Mouse (Mus musculus) brain, embryonic 18.5 days (tissue): ENCODE measurements around the gene Tmem56.

Source experiments
- DNase-seq: peaks from one replicate; pipeline ENCODE4 v3.0.0-alpha.2; 2012; ENCODE audit warnings: low read depth, low spot score

Gene Tmem56

GRCm38 (mm10) chr3:121282998-121283397 is at the start of gene Tmem56:
TSS of gene Tmem56 (minus strand) at chr3:121283098.
- no peak for DNase-seq

- no peak for DNase-seq
Measured at GRCm38 (mm10) chr3:121330244-121330646, 47.3 kb upstream of the Tmem56 start.

GRCm38 (mm10) chr3:121329647-121330046 is 46.7 kb upstream of the Tmem56 start:
- DNase-seq: no peak

GRCm38 (mm10) chr3:121327406-121327805 is 44.5 kb upstream of the Tmem56 start:
- DNase-seq: no peak

GRCm38 (mm10) chr3:121323371-121323770 is 40.5 kb upstream of the Tmem56 start:
- DNase-seq: no peak

GRCm38 (mm10) chr3:121320896-121321295 is 38.0 kb upstream of the Tmem56 start:
- no peak for DNase-seq

- no peak for DNase-seq
Measured at GRCm38 (mm10) chr3:121319906-121320305, 37.0 kb upstream of the Tmem56 start.

GRCm38 (mm10) chr3:121315498-121315897 is 32.6 kb upstream of the Tmem56 start:
- DNase-seq: no peak

- no peak for DNase-seq
Measured at GRCm38 (mm10) chr3:121314149-121314548, 31.3 kb upstream of the Tmem56 start.

GRCm38 (mm10) chr3:121312979-121313378 is 30.1 kb upstream of the Tmem56 start:
- no peak for DNase-seq

GRCm38 (mm10) chr3:121312426-121312825 is 29.5 kb upstream of the Tmem56 start:
- DNase-seq: no peak

GRCm38 (mm10) chr3:121309896-121310714 is 27.2 kb upstream of the Tmem56 start:
- no peak for DNase-seq

- no peak for DNase-seq
Measured at GRCm38 (mm10) chr3:121309429-121309828, 26.5 kb upstream of the Tmem56 start.

GRCm38 (mm10) chr3:121308935-121309334 is 26.0 kb upstream of the Tmem56 start:
- DNase-seq: no peak

- DNase-seq: peak; percentile 51
Measured at GRCm38 (mm10) chr3:121307532-121308234, 24.8 kb upstream of the Tmem56 start.

- DNase-seq: no peak
Measured at GRCm38 (mm10) chr3:121306641-121307040, 23.7 kb upstream of the Tmem56 start.

GRCm38 (mm10) chr3:121294200-121294599 is 11.3 kb upstream of the Tmem56 start:
- no peak for DNase-seq

- peak; percentile 96 for DNase-seq
Measured at GRCm38 (mm10) chr3:121291560-121292258, 8.8 kb upstream of the Tmem56 start, which contains the start of gene Alg14. TSS of gene Alg14 (plus strand) at chr3:121291773.

- DNase-seq: no peak
Measured at GRCm38 (mm10) chr3:121291225-121291559, 8.3 kb upstream of the Tmem56 start.

GRCm38 (mm10) chr3:121290681-121291080 is 7.8 kb upstream of the Tmem56 start:
- DNase-seq: no peak

GRCm38 (mm10) chr3:121287151-121287550 is 4.3 kb upstream of the Tmem56 start:
- no peak for DNase-seq

GRCm38 (mm10) chr3:121285219-121285618 is 2.3 kb upstream of the Tmem56 start:
- DNase-seq: no peak
